Mouse (Mus musculus) kidney, adult 2 months (tissue): ENCODE data around the gene Pibf1.

Experiments used
- CTCF ChIP-seq: fragments of 200-500 bp; conservative IDR thresholded peaks from 2 replicates; pipeline ENCODE4 v1.5.1; 2011; ENCODE audit warnings: low read depth, mild to moderate bottlenecking, control low read depth, low read length, moderate library complexity, mixed read lengths; ENCODE audit not compliant: insufficient read depth, insufficient read length
- POLR2A ChIP-seq: fragments of 200-500 bp; IDR thresholded peaks from one replicate; pipeline ENCODE4 v1.6.1; 2011; ENCODE audit warnings: low read depth, low read length, control low read depth

- TF ChIP-seq CTCF (no peak), POLR2A (no peak)
Observed at GRCm38 (mm10) chr14:99233056-99233455, 133.8 kb downstream of the Pibf1 start.
